Mouse (Mus musculus) fat pad, adult 2 months (tissue): ENCODE results near the gene Akap13.

ENCODE experiments used
- DNase-seq: peaks from one replicate; pipeline ENCODE4 v3.0.0-alpha.2; 2011; ENCODE audit warnings: low read depth, low spot score; ENCODE audit errors: extremely low read depth

Gene Akap13

DNA sequence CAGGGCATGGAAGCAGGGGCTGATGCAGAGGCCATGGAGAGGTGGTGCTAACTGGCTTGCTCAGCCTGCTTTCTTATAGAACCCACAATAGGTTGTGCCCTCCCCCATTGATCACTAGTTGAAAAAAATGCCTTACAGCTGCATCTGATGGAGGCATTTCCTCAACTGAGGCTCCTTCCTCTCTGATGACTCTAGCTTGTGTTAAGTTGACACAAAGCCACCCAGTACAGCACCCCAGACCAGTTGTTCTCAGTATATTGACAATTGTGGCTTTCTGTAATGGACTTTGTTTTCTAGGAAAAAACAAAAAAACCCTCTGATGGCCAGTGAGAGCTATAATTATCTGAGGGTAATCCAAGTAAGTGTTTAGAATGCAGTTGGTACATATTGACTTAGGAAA is 178.1 kb downstream of the Akap13 start:
- DNase-seq = no peak

DNA sequence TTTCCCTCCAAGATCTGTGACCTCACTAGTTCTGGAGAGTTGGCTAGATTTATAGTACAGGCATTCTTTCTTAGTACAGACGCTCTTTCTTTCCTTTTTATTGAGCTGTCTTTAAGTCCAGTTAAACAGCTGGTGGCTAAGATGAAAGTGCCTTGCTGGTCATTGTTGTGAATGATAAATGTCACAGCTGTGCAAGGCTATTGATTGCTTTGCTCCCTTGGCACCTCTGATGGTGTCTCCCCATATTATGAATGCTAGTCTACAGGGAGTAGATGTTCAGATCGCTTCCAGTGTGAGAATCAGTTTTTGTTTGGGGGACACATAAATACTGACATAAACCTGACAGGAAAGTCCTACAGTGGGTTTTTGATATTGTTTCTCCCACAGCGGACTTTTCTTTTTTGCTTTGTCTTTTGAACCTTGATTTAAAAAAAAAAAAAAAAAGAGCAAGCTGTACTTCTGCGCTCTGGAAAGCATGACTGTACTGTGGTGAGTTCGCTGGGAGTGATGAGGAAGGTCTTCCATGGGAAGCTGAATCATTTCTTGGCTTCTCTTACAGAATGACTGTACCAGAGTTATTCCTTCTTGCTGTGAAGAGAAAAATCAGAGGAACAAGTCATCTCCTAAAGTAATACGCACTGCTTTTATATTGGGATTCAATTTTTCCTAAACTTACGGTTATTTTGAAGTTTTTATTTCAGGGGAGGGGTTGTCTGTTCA is 178.6 kb downstream of the Akap13 start:
- no peak for DNase-seq

DNA sequence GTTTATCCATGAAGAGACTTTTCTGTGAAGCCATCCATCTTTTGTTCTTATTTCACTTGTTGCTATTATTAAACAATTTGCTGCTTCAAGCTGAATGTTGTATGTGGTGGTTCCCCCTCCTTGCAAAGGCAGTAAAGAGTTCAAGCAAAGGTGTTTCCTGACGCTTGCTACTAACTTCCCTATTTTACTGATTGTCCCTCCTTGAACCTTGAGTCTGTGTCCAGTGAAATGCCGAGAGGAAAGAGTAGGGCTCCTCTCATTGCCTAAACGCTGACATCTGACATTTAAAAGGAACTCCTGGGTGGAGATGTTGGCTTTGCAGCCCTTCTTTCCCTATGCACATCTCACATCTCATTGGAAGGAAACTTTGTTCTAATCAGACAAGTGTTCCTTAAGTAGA is 183.4 kb downstream of the Akap13 start:
- no peak for DNase-seq

DNA sequence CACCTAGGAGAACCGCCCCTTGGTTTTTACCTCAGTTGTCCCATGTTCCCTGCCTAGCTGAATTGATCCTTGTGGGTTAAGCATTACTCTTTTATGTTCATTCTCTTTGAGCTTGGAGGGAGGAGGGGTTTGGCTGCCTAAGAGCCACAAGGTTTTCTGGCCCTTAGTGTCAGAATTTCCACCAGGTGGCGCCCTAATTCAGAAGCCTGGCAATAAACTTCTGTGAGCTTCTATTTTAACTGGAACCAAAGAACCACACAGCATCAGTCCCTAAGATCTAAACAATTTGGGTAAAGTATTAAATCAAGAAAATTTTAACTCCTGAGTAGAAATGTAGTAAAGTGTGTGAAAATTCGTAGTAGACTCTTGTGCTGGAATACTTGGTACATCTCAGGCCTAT is 184.2 kb downstream of the Akap13 start:
- no peak for DNase-seq

DNA sequence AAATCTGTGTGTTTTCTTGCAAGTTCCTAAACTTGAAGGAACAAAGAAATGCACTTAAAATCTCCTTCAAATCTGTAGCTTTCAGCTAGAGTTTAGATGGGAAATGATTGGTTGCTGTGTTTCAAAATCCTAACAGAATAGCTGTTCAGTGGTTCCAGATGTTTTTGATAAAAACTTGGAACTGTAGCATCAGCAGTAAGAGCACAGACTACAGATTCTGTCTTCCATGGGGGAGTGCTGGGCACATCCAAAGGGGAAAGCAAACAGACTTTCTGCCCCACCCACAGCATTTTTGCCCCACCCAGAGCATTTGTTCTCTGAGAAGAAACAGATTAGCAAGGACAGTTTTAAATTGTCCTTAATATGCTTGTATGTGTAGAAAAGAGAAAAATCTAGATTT is 184.7 kb downstream of the Akap13 start:
- DNase-seq = no peak

DNA sequence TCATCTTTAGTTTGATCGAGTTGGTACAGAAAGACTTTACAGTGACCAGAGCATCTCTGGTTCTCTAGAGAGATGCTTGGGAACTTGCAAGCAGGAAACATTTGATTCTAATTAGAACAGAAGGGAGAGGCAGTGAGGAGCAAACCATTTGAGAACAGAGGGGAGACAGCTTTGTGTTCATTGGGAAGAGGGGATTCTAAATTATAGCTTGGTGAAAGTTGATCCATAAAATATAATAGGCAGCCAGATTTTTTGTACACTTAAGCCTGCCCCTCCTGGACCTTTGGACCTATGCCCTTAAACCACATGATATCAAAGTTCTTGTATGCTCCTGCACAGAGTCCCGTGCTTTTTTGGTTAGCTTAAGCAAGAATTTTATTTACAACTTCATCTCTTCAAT is 185.3 kb downstream of the Akap13 start:
- no peak for DNase-seq

DNA sequence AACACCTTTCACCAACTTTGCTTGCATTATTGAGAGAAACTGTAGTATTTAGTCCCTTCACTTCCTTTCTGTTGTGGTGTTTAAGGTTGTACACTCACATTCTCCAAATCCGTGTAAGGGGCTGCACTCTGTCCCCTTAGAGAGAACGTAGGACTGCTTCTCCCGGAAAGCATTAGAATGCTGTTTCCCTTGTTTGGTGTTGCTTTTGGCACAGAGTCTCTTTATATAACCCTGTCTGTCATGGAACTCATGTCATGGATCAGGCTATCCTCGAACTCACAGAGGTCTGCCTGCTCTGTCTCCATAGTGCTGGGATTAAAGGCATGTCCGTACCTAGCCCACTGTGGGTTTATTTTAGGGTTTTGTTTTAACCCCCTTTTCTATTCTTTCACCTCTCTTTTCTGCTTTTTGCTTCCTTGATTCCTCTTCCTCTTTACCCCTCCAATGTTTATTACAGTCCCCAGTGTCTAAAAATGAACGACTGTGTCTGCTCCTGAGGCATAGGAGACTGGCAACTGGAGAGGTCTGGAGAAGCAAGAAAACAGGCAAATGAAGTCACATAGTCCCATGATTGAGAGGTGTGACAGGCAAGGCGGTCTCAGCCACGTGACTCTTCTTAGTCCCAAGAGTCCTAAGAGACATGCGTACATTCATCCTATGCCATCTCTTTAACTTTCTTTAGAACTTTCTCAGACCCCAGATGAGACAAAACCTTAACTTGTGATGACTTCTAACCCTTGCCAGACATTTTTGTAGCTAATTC is 186.3 kb downstream of the Akap13 start:
- no peak for DNase-seq

DNA sequence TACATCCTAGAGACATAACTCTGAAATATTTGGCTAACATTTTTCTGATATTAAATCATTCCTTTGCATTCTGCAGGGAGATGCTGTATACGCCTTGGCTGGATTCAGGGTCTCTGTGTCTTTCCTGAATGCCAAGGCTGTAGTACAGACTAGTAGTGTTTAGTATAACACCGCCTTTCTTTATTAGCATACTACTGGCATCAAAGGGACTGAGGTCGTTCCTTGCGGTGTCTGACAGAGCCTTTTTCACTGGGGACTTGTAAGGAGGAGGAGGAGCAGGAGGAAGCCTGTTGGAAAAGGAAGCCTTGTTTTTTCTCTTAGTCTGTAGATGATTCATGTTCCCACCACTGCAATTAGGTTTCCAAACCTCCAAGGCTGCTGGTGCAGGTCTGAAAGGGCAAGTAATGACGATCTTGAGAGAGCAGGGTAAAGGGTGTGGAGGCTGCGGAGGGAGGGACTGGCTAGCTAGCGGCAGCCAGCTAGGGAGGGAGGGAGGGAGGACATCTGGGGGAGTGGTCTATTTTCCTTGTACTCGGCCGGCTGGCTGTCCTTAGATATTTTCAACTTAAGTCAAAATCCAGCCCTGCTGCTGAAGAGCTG is 186.9 kb downstream of the Akap13 start:
- no peak for DNase-seq

DNA sequence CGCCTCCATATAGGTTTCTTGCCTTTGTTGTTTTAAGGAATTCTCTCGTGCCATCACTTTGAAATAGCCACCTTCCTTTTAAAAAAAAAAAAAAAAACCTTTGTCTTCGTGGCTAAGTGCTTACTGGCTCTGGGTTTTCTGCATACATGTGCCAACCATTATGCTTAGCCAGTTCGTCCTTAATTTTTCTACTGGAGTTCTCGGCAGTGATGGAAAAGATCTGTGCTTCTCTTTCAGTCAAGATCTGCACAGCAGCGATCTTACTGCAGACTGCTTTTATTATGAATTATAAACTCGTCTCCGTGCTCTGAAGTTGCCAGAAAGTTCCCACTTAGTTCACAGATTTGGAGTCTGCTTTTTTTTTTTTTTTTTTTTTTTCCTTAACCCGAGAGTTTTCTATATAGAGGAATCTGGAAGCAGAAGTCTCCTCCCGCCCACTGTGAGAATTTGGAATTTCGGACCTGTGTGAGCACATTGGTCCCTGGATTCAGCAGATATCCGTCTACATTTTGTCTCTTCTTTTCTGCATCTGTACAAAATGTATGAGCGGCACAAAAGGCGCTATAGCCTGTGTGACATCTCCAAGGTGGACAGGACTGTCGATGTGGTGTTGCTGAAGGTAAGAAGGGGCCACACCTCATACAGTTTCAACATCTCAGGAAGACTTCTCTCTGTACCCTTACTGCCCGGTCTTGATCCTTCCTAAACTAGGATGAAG is 187.7 kb downstream of the Akap13 start:
- DNase-seq = no peak

DNA sequence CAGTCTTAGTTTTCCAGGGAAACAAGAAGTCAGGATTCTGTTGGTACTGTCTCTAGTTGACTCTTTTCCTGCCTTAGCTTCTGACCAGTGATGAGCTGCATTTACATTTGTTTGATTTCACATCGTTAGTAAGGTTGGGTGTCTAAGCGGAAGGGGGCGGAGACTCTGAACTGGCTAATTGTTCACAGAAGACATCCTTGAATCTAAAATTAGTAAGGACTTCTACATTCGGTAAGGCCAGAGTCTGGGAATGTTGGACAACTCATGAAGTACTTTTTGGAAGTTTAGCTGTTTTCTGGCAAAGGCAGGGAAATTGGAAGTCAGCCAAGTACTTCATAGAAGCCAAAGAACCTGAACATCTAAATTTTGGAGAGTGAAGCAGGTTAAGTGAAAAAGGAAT is 188.7 kb downstream of the Akap13 start:
- no peak for DNase-seq

DNA sequence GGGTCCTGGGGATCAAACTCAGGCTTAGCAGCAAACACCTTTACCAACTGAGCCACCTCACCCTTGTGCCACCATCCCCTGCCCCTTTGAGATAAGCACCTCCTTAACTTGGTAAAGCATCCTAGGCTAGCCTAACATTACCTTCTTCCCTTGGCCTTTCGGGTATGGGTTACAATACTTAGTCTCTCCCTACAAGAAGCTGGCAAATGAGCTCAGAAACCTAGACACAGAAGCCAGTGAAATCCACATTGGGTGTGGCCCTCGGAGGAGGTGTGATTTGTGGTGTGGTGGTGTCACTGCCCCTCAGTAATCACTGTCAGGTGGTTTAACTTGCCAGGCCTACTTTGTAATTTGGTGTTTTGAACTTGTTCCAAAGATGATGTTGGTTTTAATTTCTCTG is 189.3 kb downstream of the Akap13 start:
- DNase-seq = no peak

DNA sequence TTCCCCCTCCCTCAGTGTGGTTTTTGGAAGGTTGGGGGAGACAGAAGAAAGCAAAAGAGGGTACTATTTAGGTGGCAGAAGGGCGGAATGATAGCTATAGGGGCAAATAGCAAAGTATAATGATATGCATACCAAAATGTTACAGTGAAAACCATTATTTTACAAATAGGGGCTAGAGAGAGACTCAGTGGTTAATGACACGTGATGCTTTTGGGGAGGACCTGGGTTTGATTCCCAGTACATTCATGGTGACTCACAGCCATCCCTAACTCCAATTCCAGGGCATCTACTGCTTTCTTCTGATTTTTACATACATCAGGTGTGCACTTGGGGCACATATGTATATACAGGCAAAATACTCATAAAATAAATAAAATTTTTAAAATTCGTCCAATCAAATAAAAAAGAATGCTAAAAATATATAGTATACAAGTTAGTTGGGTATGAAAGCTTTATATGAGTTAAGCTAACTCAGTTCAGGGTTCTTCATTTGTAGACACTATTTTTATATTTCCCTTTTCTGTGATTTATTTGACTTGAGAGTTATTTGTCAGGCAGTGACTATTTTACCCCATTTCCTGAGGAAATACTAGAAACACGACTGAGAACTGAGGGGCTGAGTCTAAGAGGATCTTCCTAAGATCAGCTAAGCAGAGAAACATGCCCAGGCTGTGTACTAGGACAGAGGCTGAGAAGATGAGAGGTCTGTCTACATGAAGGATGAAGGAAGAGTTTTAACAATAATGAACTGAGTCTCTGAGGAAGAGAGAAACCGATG is 190.0 kb downstream of the Akap13 start:
- DNase-seq = no peak

DNA sequence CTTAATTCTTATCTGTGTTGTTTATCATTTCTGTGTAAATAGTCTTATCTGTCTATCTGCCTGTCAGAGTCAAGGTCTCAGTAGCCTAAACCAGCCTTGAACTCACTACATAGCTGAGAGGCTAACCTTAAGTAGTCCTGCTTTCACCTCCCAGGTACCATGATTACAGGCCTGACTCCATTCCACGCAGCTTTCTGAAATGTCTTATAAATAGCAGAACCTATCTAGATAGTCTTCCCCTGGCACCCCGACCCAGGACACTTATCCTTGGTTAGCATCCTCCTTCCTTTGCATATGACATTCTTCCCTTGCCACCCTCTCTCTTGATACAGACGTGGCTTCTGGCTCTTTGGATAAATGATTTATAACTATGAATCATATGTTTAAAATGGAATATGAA is 192.7 kb downstream of the Akap13 start:
- DNase-seq = no peak

DNA sequence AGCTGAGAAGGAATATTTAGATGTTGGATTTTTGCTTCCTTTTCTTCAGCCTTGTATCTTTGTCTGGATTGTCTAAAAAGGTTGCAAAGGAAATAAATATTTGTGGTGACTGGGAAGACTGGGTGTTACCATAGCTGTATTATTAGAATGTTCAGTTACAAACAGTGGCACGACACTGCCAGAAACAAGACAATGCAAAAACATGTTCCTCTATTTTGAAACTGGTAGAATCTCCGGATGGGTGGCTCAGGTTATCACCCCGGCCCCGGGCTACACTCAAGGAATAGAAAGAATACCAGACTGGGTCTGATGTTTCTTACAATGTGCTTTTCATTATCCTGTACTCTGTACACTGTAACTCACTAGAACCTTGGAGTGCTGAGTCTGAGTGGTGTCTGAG is 193.6 kb downstream of the Akap13 start:
- no peak for DNase-seq

DNA sequence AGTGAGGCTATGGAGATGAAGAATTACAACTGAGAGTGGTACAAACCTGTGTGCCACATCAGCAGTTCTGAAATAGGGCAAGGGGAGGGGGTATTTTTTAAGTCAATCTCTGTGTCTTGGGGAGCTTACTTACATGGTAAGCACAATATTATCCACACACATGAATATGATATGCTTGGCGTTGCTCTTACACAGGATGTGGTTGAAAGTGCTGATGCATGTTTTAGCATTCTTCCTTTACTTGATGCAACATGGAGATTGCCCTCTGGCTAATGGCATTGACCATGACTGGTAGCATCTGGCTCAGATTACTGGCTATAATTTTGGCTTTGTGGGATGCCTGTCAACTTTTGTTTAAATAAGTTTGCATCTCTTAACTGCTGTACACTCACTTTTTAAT is 194.6 kb downstream of the Akap13 start:
- no peak for DNase-seq

DNA sequence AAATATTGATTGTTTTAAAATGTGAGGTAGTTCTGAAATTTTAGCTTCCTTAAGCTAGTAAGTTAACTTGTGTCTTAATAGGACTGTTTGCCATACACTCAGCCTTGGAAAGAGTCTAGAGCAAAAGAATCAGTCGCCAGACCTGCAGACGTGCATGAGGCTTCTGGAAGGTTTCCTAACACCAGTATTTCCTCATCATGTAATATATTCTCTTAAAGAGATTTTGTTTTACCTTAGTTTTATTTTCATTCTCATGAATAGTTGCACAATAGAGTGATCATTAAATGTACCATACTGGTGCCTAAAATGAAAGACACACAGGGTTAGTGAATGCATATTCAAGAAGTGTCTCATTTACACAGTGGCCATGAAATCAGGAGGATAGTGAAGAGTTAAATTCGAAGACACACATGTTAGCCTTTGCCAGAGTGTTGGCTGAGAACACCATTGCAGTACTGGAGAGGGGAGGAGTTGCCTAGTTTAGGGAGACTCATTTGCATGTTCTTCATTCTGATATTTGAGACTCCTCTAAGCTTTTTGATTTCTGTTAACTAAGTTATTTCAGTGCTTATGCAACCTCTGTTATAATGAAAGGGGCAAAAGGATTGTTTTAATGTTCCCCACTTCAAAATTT is 198.5 kb downstream of the Akap13 start:
- peak; percentile 63 for DNase-seq

DNA sequence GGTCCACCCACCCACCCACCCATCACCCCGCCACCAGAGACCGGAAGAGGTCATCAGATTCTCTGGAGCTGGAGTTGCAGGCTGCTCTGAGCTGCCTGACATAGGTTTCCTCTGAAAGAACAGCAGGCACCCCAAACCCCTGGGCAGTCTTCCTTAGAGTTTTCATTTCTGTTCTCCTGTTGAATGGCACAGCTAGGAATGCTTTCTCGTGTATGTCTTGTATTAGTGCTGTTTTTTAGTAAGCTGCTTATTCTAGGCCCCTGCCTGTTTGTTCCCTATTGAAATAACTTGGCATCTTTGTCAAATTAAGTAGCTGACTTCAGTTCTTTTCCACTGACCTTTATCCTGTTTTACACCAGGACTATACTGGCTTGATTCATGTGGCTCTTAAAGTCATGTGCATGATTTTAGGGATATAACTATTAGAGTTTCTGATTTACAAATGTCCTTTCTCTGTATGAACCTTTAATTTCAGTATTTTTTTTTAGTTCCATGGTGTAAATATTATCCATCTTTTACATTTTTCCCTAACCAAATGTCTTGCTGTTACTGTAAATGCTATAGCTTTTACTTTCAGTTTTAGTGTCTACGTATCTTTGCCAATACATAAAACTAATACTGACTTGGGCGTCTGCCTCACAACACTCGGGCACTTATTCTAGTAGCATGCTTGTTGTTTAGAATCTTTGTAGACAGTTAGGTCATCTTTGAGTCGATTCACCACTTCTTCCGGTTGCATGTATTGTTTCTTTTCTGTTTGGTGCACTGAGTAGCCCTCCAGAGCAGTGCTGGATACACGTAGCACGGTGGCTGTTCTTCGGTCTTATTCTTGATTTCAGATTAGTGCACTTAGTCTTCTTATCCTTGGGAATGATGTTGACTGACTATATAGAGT is 200.1 kb downstream of the Akap13 start:
- no peak for DNase-seq

DNA sequence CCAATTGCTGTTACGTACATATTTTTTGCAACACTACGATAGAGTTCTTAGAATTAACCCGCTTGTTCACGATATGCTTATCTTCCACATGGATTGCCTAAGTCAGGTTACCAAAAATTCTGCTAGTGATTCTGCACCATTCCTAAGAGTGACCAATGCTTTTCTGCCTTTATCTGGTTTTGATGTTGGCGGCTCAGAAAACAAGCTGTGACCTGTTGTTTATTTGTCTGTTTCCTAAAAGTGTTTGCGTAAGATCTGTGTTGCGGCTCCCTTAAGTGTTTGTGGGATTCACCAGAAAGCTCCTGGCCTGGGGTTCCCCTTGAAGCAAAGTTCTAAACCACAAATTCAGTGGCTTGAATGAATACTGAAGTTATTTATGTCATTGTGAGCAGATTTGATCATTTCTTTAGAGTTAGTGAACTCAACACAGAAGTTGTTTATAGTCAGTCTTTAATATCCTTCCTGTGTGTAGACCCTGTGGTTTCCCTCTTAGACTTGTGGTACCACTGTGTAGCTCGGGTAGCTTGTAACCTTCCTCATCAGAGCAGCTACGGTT is 201.0 kb downstream of the Akap13 start:
- DNase-seq = no peak

DNA sequence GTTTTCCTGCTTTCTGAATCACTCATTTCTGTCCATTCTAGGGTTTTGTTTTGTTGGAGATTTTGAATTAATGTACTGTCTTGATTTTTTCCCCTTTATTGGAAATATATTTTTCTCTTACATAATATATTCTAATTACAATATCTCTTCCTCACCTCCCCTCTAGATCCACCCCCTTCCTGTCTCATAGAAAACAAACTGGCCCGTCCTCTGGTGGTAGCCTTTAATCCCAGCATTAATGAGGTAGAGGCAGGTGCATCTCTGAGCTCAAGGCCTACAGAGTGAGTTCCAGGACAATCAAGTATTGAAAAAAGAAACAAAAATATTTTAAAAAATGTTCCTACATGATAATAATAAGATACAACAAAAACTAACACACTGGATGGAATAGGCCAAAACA is 201.6 kb downstream of the Akap13 start:
- DNase-seq = no peak
